8 mouse cellular contexts compared by ENCODE assay signal in the genomic region with DNA sequence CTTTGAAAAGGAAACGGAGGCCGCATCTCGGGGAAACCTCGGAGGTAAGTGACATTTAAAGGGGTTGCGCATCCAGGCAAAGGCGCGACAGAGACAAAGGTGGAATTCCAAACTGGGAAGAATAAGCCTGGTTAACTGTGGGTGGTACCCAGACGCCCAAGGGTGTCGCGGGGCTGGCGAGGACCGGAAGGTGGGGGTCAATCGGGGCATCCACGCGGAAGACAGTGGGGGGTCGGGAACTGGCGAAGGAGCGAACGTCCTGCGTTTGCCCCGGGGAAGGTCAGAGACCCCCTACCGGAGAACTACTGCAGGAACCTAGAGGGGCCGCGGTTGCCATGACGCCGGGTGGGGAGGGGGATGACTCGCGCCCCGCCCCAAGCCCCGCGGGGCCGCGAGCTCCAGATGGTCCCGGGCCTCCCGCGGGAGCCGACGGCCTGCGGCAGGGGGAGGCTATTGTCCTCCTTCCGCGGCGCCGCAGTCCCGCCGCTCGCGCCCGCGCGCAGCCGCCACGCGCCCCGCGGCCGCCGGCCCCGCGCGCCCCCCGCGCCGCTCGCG. TPM values are rescaled to one million over a fixed set of nuclear protein-coding genes. Genes with fewer than 3 reads are reported as not detected.
DNase-seq lines count a peak whose midpoint lies in the region; ATAC-seq lines count a peak whose summit lies in the region.

No protein-coding gene starts in this region.

- WGBS in kidney, embryonic 16.5 days = under 1% methylated on average over 60 of the region's 65 CpGs
- under 1% methylated on average over 58 of the region's 65 CpGs for WGBS in forebrain, embryonic 15.5 days

- H3K4me2 ChIP-seq in kidney, embryonic 16.5 days (replicated peaks; ENCODE audit: low read depth, low read length) = peak overlapping the region; percentile 100
- peak overlapping the region; percentile 59 for H3K4me2 ChIP-seq in forebrain, embryonic 15.5 days (replicated peaks)

- H3K9ac ChIP-seq in kidney, embryonic 16.5 days (replicated peaks; ENCODE audit: low read length) = peak overlapping the region; percentile 65
- H3K9ac ChIP-seq in forebrain, embryonic 15.5 days (replicated peaks) = peak overlapping the region; percentile 93

- peak overlapping the region; percentile 68 for H3K4me3 ChIP-seq in kidney, embryonic 16.5 days (ENCODE audit: low read length)
- H3K4me3 ChIP-seq in forebrain, embryonic 15.5 days = peak overlapping the region; percentile 90

- no peak for DNase-seq in kidney, postnatal 14 days
- peak; percentile 56 to 72 for DNase-seq in cerebellum, adult 18-20 months
- peak; percentile 85 for DNase-seq in mesoderm, embryonic 11.5 days (ENCODE audit: low read depth, low spot score)
- no peak for DNase-seq in gastrocnemius, postnatal 25 days
- DNase-seq in adrenal gland, postnatal 14 days = no peak
- DNase-seq in thymus, postnatal 36 days = no peak

- H3K36me3 ChIP-seq in kidney, embryonic 16.5 days (ENCODE audit: insufficient read depth, low read length) = no peaks in the 10 kb centered on the region
- H3K36me3 ChIP-seq in forebrain, embryonic 15.5 days = no peaks in the 10 kb centered on the region

- H3K9me3 ChIP-seq in kidney, embryonic 16.5 days (ENCODE audit: low read length) = no peaks in the 10 kb centered on the region
- H3K9me3 ChIP-seq in forebrain, embryonic 15.5 days = no peaks in the 10 kb centered on the region

- no peak overlapping the region for H3K27ac ChIP-seq in kidney, embryonic 16.5 days (ENCODE audit: low read length)
- peak overlapping the region; percentile 96 for H3K27ac ChIP-seq in forebrain, embryonic 15.5 days (replicated peaks)

- H3K27me3 ChIP-seq in kidney, embryonic 16.5 days (ENCODE audit: insufficient read depth, low read length) = peaks cover 52% of the 10 kb centered on the region
- H3K27me3 ChIP-seq in forebrain, embryonic 15.5 days = no peaks in the 10 kb centered on the region

- peaks cover 13% of the 10 kb centered on the region for H3K4me1 ChIP-seq in kidney, embryonic 16.5 days (ENCODE audit: insufficient read depth, low read length)
- peaks cover 39% of the 10 kb centered on the region for H3K4me1 ChIP-seq in forebrain, embryonic 15.5 days

- 0 out of 2 replicates have a peak, but pooled peaks have one; percentile 27 for ATAC-seq in kidney, embryonic 16.5 days (ENCODE audit: low FRiP score, low TSS enrichment)
- ATAC-seq in forebrain, embryonic 15.5 days (replicated peaks) = peak; percentile 69

RNA-seq across cellular contexts. Expression of gene Sptbn2, which starts 0.7 kb away (rescaled TPM):
- polyA plus RNA-seq in kidney, embryonic 16.5 days (2015; fragmentation: Nextera tagmentation; extraction: Ambion mirVana) = 3.2 and 3.8 TPM in 2 replicates
- polyA plus RNA-seq in forebrain, embryonic 15.5 days (2015; fragmentation: Nextera tagmentation; extraction: Ambion mirVana) = 30.2 and 31.9 TPM in 2 replicates
- under 1 TPM; 0.08 to 0.31 TPM for total RNA-seq in gastrocnemius, postnatal 25 days (2021)
- total RNA-seq in adrenal gland, postnatal 14 days (2021) = 3.3 and 5.9 TPM in 2 replicates

RNA-seq across cellular contexts. Expression of gene Gm960, which starts 13.2 kb away (rescaled TPM):
- 2.0 and 4.3 TPM in 2 replicates for polyA plus RNA-seq in kidney, embryonic 16.5 days (2015; fragmentation: Nextera tagmentation; extraction: Ambion mirVana)
- polyA plus RNA-seq in forebrain, embryonic 15.5 days (2015; fragmentation: Nextera tagmentation; extraction: Ambion mirVana) = 6.6 and 8.8 TPM in 2 replicates
- not detected for total RNA-seq in gastrocnemius, postnatal 25 days (2021)
- not detected in 2 replicates for total RNA-seq in adrenal gland, postnatal 14 days (2021)

RNA-seq across cellular contexts. Expression of gene Rbm4b, which starts 44.6 kb away (rescaled TPM):
- polyA plus RNA-seq in kidney, embryonic 16.5 days (2015; fragmentation: Nextera tagmentation; extraction: Ambion mirVana) = 75.5 and 77.2 TPM in 2 replicates
- 184 and 193 TPM in 2 replicates for polyA plus RNA-seq in forebrain, embryonic 15.5 days (2015; fragmentation: Nextera tagmentation; extraction: Ambion mirVana)
- total RNA-seq in gastrocnemius, postnatal 25 days (2021) = 1 to 10 TPM; 1.9 to 2.1 TPM
- total RNA-seq in adrenal gland, postnatal 14 days (2021) = 13.1 and 15.2 TPM in 2 replicates

Comparison
In these comparisons a context has a peak if more than half of its experiments do, and no peak if none do; other contexts are left out.
1. DNase-seq: peak in cerebellum, adult 18-20 months (2 of 2) and mesoderm, embryonic 11.5 days (single experiment); none in kidney, postnatal 14 days (single experiment), gastrocnemius, postnatal 25 days (single experiment), adrenal gland, postnatal 14 days (single experiment) and thymus, postnatal 36 days (0 of 2).